Mouse (Mus musculus) heart, embryonic 15.5 days (tissue): ENCODE data around the gene Chmp3. TPM values are rescaled to one million over a fixed set of nuclear protein-coding genes. Genes with fewer than 3 reads are reported as not detected.

Experiments
- ATAC-seq: fragments of 200-750 bp; cut with Nextera tagmentation; replicated peaks from 2 replicates; pipeline ENCODE4 v1.8.0; 2017; ENCODE audit warnings: low read depth, moderate TSS enrichment; ENCODE audit not compliant: insufficient number of reproducible peaks, insufficient read depth, low FRiP score
- H3K27ac ChIP-seq: fragments of 300-500 bp; sonication (generic); 2 replicates; pipeline ENCODE4 v1.5.1; 2015; ENCODE audit warnings: mild to moderate bottlenecking, inconsistent platforms
- H3K27me3 ChIP-seq: fragments of 300-500 bp; sonication (generic); 2 replicates; pipeline ENCODE4 v1.6.1; 2015; ENCODE audit warnings: inconsistent platforms
- H3K36me3 ChIP-seq: fragments of 300-500 bp; sonication (generic); 2 replicates; pipeline ENCODE4 v1.6.1; 2015; ENCODE audit warnings: mild to moderate bottlenecking, inconsistent platforms
- H3K4me1 ChIP-seq: fragments of 300-500 bp; sonication (generic); replicated peaks from 2 replicates; pipeline ENCODE4 v1.6.1; 2015; ENCODE audit warnings: inconsistent platforms
- H3K4me2 ChIP-seq: fragments of 300-500 bp; sonication (generic); 2 replicates; pipeline ENCODE4 v1.6.1; 2015; ENCODE audit warnings: inconsistent platforms, mild to moderate bottlenecking, moderate library complexity
- H3K4me3 ChIP-seq: fragments of 300-500 bp; sonication (generic); 2 replicates; pipeline ENCODE4 v1.5.1; 2015; ENCODE audit warnings: mild to moderate bottlenecking, inconsistent platforms
- H3K9ac ChIP-seq: fragments of 300-500 bp; sonication (generic); 2 replicates; pipeline ENCODE4 v1.6.1; 2015; ENCODE audit warnings: mild to moderate bottlenecking, inconsistent platforms
- H3K9me3 ChIP-seq: fragments of 300-500 bp; sonication (generic); replicated peaks from 2 replicates; pipeline ENCODE4 v1.6.1; 2016; ENCODE audit warnings: inconsistent platforms
- WGBS: fragments of 180-500 bp; shearing (Covaris S2); methylation state at CpG from one replicate; pipeline ENCODE4 v1.1.7; 2015; ENCODE audit warnings: mixed read lengths; 5-methylcytosine and 5-hydroxymethylcytosine counted together
- polyA plus RNA-seq: library from polyadenylated mRNA; unstranded; fragments of >200 nt; fragmentation: Nextera tagmentation; extraction: Ambion mirVana; gene quantifications from 2 replicates; pipeline ENCODE4 v1.2.1, GENCODE M21; 2015

Gene Chmp3
- polyA plus RNA-seq, 1 experiment from 2014 or later: 63.0 TPM

DNA sequence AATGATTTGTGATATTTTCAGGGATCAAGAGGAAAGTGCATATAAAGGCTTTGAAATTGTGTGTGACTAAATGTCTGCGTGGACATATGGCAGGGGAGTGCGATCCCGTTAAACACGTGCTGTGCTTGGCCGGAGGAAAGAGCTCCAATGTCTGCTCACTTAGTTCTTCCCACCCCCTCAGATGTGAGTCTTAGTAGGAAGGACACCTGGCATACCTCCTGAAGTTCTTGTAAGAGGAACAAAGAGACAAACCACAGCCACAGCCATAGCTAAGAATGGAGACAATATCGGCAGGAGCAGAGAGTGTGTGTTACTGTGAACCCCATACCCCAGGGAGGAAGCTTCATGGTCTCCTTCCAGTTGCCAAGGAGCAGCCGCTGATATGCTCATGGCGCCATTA is 13.4 kb upstream of the Chmp3 start:
- Histone ChIP-seq H3K4me2 (no peak overlapping the region), H3K9me3 (no peaks in the 10 kb centered on the region), H3K36me3 (no peaks in the 10 kb centered on the region), H3K4me3 (no peak overlapping the region), H3K9ac (no peak overlapping the region), H3K27me3 (no peaks in the 10 kb centered on the region), H3K27ac (no peak overlapping the region), H3K4me1 (no peaks in the 10 kb centered on the region)
- WGBS: 83% methylated on average over 8 of the region's 8 CpGs
- ATAC-seq: no peak

DNA sequence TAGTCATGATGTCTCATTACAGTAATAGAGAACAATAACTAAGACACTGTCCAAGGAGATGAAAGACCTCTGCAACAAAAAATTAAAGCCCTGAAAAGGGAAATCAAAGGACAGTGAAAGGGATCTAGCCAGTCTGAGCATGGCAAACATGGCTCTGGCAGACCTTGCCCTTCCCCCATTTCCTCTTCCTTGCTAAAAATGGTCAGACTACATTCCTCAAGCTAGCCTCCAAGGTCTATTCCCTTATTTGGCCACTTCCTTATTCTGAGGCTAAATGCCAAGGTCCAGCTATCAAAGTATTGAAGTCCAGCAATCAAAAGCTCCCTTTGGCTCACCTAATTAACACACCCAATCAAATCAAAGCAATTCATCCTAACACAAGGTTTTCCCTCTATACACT is 6.3 kb upstream of the Chmp3 start:
- no peak for ATAC-seq
- Histone ChIP-seq H3K36me3 (no peaks in the 10 kb centered on the region), H3K4me1 (0 out of 2 replicates have a peak, but pooled peaks cover 6% of the 10 kb centered on the region), H3K4me3 (no peak overlapping the region), H3K27ac (peak overlapping the region; percentile 12; the same call in 1 of the 2 replicates), H3K4me2 (no peak overlapping the region), H3K9ac (no peak overlapping the region), H3K9me3 (no peaks in the 10 kb centered on the region), H3K27me3 (no peaks in the 10 kb centered on the region)

- H3K27ac ChIP-seq: peak overlapping the region; percentile 62
These were observed 11.9 kb downstream of the Chmp3 start for GRCm38 (mm10) chr6:71555507-71555951.

GRCm38 (mm10) chr6:71556826-71557225 is 13.2 kb downstream of the Chmp3 start:
- Histone ChIP-seq H3K4me2 (no peak overlapping the region), H3K9ac (no peak overlapping the region), H3K27me3 (no peaks in the 10 kb centered on the region), H3K9me3 (no peaks in the 10 kb centered on the region), H3K27ac (no peak overlapping the region), H3K36me3 (peaks cover 6% of the 10 kb centered on the region), H3K4me1 (peaks cover 7% of the 10 kb centered on the region; the same call in 1 of the 2 replicates), H3K4me3 (no peak overlapping the region)
- WGBS: 90% methylated on average over 2 of the region's 2 CpGs
- ATAC-seq: no peak

More at GRCm38 (mm10) chr6:71555507-71555951, 11.9 kb downstream of the Chmp3 start:
- 58% methylated on average over 2 of the region's 2 CpGs for WGBS
- Histone ChIP-seq H3K4me3 (no peak overlapping the region), H3K27me3 (no peaks in the 10 kb centered on the region), H3K9ac (no peak overlapping the region), H3K36me3 (no peaks in the 10 kb centered on the region; the same call in 1 of the 2 replicates), H3K4me2 (no peak overlapping the region), H3K4me1 (peaks cover 7% of the 10 kb centered on the region; the same call in 1 of the 2 replicates), H3K9me3 (no peaks in the 10 kb centered on the region)
- ATAC-seq: 0 out of 2 replicates have a peak, but pooled peaks have one; percentile 55

GRCm38 (mm10) chr6:71568616-71569015 is 25.0 kb downstream of the Chmp3 start:
- Histone ChIP-seq H3K9me3 (no peaks in the 10 kb centered on the region), H3K36me3 (peaks cover 10% of the 10 kb centered on the region; the same call in 1 of the 2 replicates), H3K27ac (peak overlapping the region; percentile 27; the same call in 1 of the 2 replicates), H3K4me3 (no peak overlapping the region), H3K4me1 (peaks cover 7% of the 10 kb centered on the region; the same call in 1 of the 2 replicates), H3K9ac (no peak overlapping the region), H3K4me2 (no peak overlapping the region), H3K27me3 (no peaks in the 10 kb centered on the region)
- ATAC-seq: no peak
- WGBS: 71% methylated on average over 3 of the region's 3 CpGs

GRCm38 (mm10) chr6:71569025-71569424 is 25.4 kb downstream of the Chmp3 start:
- no peak overlapping the region for H3K9ac ChIP-seq
- H3K36me3 ChIP-seq: peaks cover 13% of the 10 kb centered on the region; the same call in 1 of the 2 replicates
- H3K27ac ChIP-seq: peak overlapping the region; percentile 27; the same call in 1 of the 2 replicates
- H3K9me3 ChIP-seq: no peaks in the 10 kb centered on the region
- whole genome bisulfite sequencing: 52% methylated on average over 2 of the region's 2 CpGs
- no peak overlapping the region for H3K4me2 ChIP-seq
- no peak for ATAC-seq
- H3K4me1 ChIP-seq: peaks cover 7% of the 10 kb centered on the region; the same call in 1 of the 2 replicates
- H3K27me3 ChIP-seq: no peaks in the 10 kb centered on the region
- H3K4me3 ChIP-seq: no peak overlapping the region

DNA sequence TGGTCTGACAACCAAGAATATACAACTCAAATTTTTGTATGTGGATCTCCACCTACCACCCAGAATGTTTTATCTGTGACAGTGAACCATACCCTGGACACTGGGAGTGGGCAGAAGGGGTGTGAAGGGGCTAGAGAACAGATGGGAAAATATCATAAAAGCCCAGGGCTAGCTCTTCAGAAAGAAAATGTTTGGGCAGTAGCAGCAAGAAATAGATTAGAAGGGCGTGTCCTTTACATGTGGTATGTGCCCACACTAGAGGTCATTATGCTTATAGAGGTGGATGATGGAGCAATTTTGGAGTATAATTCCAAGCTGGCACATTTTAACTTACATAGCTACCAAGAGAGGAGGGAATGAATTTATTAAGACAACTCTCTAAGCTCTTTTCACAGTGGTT is 31.8 kb downstream of the Chmp3 start:
- H3K4me3 ChIP-seq: no peak overlapping the region
- no peaks in the 10 kb centered on the region for H3K27me3 ChIP-seq
- no peak for ATAC-seq
- H3K4me2 ChIP-seq: no peak overlapping the region
- H3K4me1 ChIP-seq: no peaks in the 10 kb centered on the region
- WGBS: 96% methylated on average over 1 of the region's 1 CpGs
- H3K27ac ChIP-seq: no peak overlapping the region
- no peaks in the 10 kb centered on the region for H3K9me3 ChIP-seq
- H3K9ac ChIP-seq: no peak overlapping the region
- H3K36me3 ChIP-seq: peaks cover 35% of the 10 kb centered on the region

DNA sequence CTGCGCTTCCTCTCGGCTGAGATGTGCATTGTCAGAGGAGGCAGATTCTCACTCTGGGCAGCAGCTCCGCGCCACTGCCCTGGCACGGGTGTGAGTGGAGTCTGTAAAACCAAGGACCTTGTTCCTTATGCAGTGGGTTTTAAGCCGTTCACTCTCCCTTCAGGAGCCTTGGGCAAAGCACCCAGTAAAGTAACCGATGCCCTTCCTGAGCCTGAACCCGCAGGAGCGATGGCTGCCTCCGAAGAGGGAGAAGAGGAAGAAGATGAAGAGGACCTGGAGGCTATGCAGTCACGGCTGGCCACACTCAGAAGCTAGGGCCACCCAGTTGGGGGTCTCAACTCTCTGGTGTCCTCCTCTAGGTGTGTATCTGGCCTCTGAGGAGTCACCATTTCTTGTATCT is 35.9 kb downstream of the Chmp3 start:
- ATAC-seq: no peak
- H3K9ac ChIP-seq: no peak overlapping the region
- no peak overlapping the region for H3K27ac ChIP-seq
- no peaks in the 10 kb centered on the region for H3K9me3 ChIP-seq
- peaks cover 32% of the 10 kb centered on the region for H3K36me3 ChIP-seq
- H3K4me3 ChIP-seq: no peak overlapping the region
- 92% methylated on average over 11 of the region's 11 CpGs for WGBS
- H3K4me2 ChIP-seq: no peak overlapping the region
- no peaks in the 10 kb centered on the region for H3K4me1 ChIP-seq
- no peaks in the 10 kb centered on the region for H3K27me3 ChIP-seq

DNA sequence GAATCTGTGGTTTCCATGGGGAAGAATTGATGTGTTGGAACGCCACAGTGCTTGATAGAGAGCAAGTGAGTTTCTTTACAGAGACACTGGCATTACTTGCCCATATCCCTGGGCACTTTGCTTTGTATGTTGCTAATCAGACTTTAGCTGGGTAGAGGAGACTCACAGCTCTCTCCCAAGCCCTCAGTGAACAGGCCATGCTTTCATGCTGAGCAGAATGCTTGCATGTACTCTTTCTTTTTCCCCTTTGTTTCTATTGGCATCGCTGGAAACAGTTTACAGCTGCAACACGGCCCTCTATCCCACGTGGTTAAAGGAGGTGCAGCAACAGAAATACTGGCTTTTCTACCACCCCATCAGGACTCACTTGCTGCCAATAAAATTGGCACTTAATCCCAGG is 39.6 kb downstream of the Chmp3 start:
- H3K9me3 ChIP-seq: no peaks in the 10 kb centered on the region
- no peak overlapping the region for H3K4me2 ChIP-seq
- WGBS: 71% methylated on average over 4 of the region's 4 CpGs
- no peaks in the 10 kb centered on the region for H3K4me1 ChIP-seq
- no peak overlapping the region for H3K4me3 ChIP-seq
- no peak overlapping the region for H3K27ac ChIP-seq
- H3K9ac ChIP-seq: no peak overlapping the region
- H3K27me3 ChIP-seq: no peaks in the 10 kb centered on the region
- no peak for ATAC-seq
- peaks cover 37% of the 10 kb centered on the region for H3K36me3 ChIP-seq

- Histone ChIP-seq H3K36me3 (peaks cover 70% of the 10 kb centered on the region), H3K4me1 (peaks cover 5% of the 10 kb centered on the region), H3K27me3 (no peaks in the 10 kb centered on the region), H3K27ac (peak overlapping the region; percentile 82), H3K4me2 (no peak overlapping the region), H3K9me3 (no peaks in the 10 kb centered on the region), H3K4me3 (no peak overlapping the region), H3K9ac (no peak overlapping the region)
- 94% methylated on average over 1 of the region's 1 CpGs for WGBS
- no peak for ATAC-seq
These were observed 45.8 kb downstream of the Chmp3 start for GRCm38 (mm10) chr6:71589401-71589800.

- no peak overlapping the region for H3K4me3 ChIP-seq
- H3K4me2 ChIP-seq: no peak overlapping the region
- peaks cover 5% of the 10 kb centered on the region for H3K4me1 ChIP-seq
- H3K27ac ChIP-seq: peak overlapping the region; percentile 82
- H3K9me3 ChIP-seq: no peaks in the 10 kb centered on the region
- peaks cover 78% of the 10 kb centered on the region for H3K36me3 ChIP-seq
- no peak overlapping the region for H3K9ac ChIP-seq
- peak; percentile 53; the same call in 1 of the 2 replicates for ATAC-seq
- no peaks in the 10 kb centered on the region for H3K27me3 ChIP-seq
- WGBS: 49% methylated on average over 4 of the region's 4 CpGs
These were observed 46.6 kb downstream of the Chmp3 start for GRCm38 (mm10) chr6:71590154-71590553.

DNA sequence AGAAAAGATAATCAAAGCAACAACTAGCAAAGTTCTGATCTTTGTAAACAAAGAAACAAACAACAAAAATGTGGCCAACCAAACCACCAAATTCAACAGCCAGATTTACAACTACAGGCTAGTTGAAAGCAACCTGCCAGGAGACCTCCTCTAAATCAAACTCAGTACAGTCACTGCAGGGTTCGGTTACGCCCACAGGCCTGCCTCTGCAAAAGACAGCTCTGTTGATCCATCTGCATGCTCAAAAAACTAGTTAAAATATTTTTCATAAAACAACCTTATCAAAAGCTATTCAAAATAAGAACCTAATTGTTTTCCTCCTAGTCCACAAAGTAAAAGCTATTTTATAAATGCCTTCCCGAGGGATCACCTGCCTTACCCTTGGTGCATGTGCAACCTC is 64.2 kb downstream of the Chmp3 start:
- H3K4me2 ChIP-seq: no peak overlapping the region
- H3K9ac ChIP-seq: no peak overlapping the region
- no peak overlapping the region for H3K4me3 ChIP-seq
- 97% methylated on average over 3 of the region's 3 CpGs for WGBS
- peaks cover 74% of the 10 kb centered on the region for H3K36me3 ChIP-seq
- no peak overlapping the region for H3K27ac ChIP-seq
- ATAC-seq: no peak
- H3K4me1 ChIP-seq: no peaks in the 10 kb centered on the region
- no peaks in the 10 kb centered on the region for H3K27me3 ChIP-seq
- H3K9me3 ChIP-seq: no peaks in the 10 kb centered on the region
